Mouse (Mus musculus): ENCODE measurements around the gene Adgrf3. TPM values are rescaled to one million over a fixed set of nuclear protein-coding genes. Genes with fewer than 3 reads are reported as not detected.

Gene Adgrf3
- total RNA-seq, 2 experiments from 2014 or later, result 0.27 TPM; not detected in 1

DNA sequence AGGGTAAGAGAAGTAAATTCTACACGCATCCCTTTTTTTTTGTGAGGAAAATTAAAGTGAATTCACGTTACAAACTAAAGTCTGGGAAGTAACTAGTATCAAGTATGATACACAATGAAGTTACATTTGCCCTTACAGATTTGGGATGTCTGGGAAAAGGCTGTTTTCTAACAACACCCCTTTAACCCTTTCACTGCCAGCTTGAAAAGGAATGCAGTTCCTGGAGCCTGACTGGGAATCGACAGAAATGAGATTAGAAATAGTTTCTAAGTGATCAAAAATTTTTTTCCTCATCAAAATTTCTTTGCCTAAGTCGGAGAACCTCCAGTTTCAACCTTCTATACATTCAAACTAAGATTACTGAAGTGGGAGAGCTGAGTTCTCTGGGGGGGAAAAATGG is 51.5 kb downstream of the Adgrf3 start:
- ATAC-seq (replicated peaks; ENCODE audit: poor library complexity), result no peak

DNA sequence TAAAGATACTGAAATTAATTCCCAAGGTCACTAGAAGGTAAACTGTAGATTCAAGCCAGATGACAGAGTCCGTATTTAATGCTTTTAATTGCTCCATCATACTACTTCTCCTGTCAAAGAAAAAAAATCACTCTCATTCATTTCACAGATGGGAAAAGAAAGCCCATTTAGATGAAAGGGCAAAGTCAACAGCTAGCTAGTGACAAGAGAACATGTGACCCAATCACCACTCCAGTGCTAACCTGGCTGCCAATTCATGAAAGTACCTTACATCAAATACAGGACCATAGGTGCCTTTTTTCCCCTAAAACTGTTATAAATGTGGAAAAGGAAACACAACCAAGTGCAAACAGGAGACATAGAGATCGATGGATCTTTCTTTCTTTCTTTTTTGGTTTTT is 52.3 kb downstream of the Adgrf3 start:
- ATAC-seq (replicated peaks; ENCODE audit: poor library complexity), result no peak

DNA sequence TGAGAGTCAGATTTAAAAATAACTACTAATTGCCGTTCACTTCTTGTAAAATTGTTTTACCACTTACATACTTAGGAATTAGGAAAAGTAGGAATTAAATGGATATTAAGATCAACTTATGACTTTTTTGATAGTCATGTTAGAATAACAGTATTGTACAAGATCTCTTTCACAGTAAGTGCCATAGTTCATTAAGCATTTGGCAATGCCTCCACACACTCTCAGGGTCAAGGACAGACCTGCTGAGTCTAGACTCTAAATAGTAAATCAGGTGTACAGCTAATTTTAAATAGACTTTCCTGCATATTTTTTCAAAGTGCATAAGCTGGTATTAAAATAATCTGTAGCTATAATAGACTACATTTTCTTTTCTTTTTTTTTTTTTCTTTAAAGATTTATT is 53.1 kb downstream of the Adgrf3 start:
- ATAC-seq (replicated peaks; ENCODE audit: poor library complexity), result no peak

DNA sequence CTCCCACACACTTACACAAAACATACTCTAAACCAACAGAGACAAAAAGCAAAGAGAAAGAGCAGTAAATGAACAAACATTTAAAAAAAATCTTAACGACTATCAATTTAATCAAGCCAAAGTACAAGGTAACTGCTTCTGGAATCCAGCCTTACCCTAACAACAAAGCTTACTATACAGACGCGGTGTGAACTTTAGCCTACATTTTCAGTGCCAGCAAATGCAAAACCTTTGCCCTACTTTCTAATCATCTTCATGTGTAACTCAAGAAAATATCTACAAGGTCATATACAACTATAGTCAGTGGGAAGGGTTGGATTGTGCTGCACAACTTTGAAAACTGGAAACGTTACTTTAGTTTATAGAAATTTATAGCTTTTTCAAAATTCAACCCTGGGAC is 53.5 kb downstream of the Adgrf3 start:
- no peak for ATAC-seq (replicated peaks; ENCODE audit: poor library complexity)

DNA sequence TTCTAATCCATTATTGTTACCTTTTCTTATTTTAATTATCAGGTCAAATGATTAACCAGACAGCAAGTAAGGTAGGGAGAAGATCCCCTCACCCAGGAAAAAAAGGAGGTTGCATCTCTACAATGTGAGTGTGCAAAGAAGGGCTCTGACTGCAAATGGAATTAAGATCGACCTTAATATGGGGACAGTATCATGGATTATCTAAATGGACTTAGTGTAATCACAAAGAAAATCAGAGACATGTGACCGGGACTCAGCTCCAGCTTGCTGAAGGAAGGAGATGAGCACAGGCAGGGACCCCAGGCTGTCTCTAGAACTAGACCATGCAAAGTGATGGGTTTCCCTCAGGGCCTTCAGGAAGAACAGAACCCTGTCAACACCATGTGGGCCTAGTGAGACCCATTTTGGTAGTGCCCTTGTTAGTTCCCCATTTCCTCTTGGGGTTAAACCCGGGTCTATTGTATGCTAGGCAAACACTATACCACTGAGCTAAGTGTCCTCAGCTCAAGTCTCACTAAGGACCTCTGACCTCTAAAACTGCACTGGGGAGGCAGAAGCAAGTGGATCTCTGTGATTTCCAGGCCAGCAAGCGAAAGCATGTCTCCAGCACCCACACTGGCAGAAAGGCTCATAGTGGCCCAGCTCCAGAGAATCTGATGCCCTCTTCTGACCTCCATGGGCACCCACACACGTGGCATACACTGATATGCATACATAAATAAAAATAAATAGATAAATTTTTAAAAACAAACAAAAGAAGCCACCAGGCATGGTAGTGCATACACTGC is 57.2 kb downstream of the Adgrf3 start:
- no peak for ATAC-seq (replicated peaks; ENCODE audit: poor library complexity)

DNA sequence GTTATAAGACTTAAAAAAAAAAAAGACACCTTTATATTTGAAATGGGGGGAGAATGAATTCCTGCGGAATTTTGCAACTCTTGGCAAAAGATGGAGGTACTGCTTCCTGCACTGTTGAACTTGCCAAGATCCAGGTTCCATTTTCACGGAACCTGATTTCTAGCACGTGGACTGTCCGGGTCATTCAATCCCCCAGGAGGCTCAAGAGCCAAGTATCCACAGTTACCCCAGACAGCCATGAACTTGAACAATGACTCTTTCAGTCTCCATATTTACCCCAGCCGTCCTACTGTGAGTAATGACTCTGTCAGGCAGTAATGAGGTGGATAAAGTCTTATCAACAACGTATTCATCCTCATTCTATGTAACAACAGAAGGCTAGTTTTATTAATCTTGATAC is 59.0 kb downstream of the Adgrf3 start:
- no peak for ATAC-seq (replicated peaks; ENCODE audit: poor library complexity)

Other genes starting within 250 kb of the Adgrf3 start
- gene Il6, start 192.6 kb downstream of the Adgrf3 start, total RNA-seq (2015), result 0.86 and 1.4 TPM in 2 replicates
- gene Il6, start 192.6 kb downstream of the Adgrf3 start, total RNA-seq (2017), result 0.07 and 2.7 TPM in 2 replicates
- 196 and 209 TPM in 2 replicates for gene Tyms, start 132.1 kb downstream of the Adgrf3 start, total RNA-seq (2015)
- gene Tyms, start 132.1 kb downstream of the Adgrf3 start, total RNA-seq (2017), result 150 and 174 TPM in 2 replicates
- 0.07 TPM in 1 of 2 replicates, not detected in the other for gene Garem2, start 100.6 kb downstream of the Adgrf3 start, total RNA-seq (2015)
- gene Garem2, start 100.6 kb downstream of the Adgrf3 start, total RNA-seq (2017), result not detected in 2 replicates
- gene 3110082J24Rik, start 99.6 kb downstream of the Adgrf3 start, total RNA-seq (2015), result not detected in 2 replicates
- gene 3110082J24Rik, start 99.6 kb downstream of the Adgrf3 start, total RNA-seq (2017), result not detected in 2 replicates
- 49.5 and 54.4 TPM in 2 replicates for gene Hadha, start 50.6 kb downstream of the Adgrf3 start, total RNA-seq (2015)
- 133 and 148 TPM in 2 replicates for gene Hadha, start 50.6 kb downstream of the Adgrf3 start, total RNA-seq (2017)
- gene Hadhb, start 50.5 kb downstream of the Adgrf3 start, total RNA-seq (2015), result 61.8 and 69.7 TPM in 2 replicates
- 65.1 and 82.6 TPM in 2 replicates for gene Hadhb, start 50.5 kb downstream of the Adgrf3 start, total RNA-seq (2017)
- 36.0 and 38.8 TPM in 2 replicates for gene Selenoi, start 26.9 kb upstream of the Adgrf3 start, total RNA-seq (2015)
- 47.5 and 67.4 TPM in 2 replicates for gene Selenoi, start 26.9 kb upstream of the Adgrf3 start, total RNA-seq (2017)
- gene Drc1, start 75.7 kb upstream of the Adgrf3 start, total RNA-seq (2015), result 0.32 TPM in 1 of 2 replicates, not detected in the other
- gene Drc1, start 75.7 kb upstream of the Adgrf3 start, total RNA-seq (2017), result not detected in 2 replicates

Measured in megakaryocyte progenitor cell, adult 5-6 weeks (primary cell).